Mouse (Mus musculus) cerebellum, adult 2 months (tissue): Measurements from ENCODE around the gene Gm20425. TPM values are rescaled to one million over a fixed set of nuclear protein-coding genes. Genes with fewer than 3 reads are reported as not detected.

Experiments used
- DNase-seq, 2 experiments: peaks; one replicate each; pipeline ENCODE4 v3.0.0; 2021
- H3K27ac ChIP-seq: fragments of 200-500 bp; 2 replicates; pipeline ENCODE4 v1.5.1; 2012; ENCODE audit warnings: low read length, control low read depth, inconsistent platforms; ENCODE audit not compliant: insufficient read depth
- H3K27me3 ChIP-seq: fragments of 200-500 bp; 2 replicates; pipeline ENCODE4 v1.6.1; 2012; ENCODE audit warnings: inconsistent platforms, mild to moderate bottlenecking, low read length, moderate library complexity; ENCODE audit not compliant: control insufficient read depth, insufficient read depth
- H3K4me1 ChIP-seq: fragments of 200-500 bp; 2 replicates; pipeline ENCODE4 v1.6.1; 2011; ENCODE audit warnings: low read length; ENCODE audit not compliant: control insufficient read depth, insufficient read depth
- H3K4me3 ChIP-seq: fragments of 200-500 bp; replicated peaks from 2 replicates; pipeline ENCODE3; 2011; ENCODE audit warnings: mild to moderate bottlenecking, low read depth, low read length, control low read depth; ENCODE audit not compliant: insufficient read depth
- CTCF ChIP-seq: fragments of 200-500 bp; IDR thresholded peaks from 2 replicates; pipeline ENCODE4 v1.5.1; 2011; ENCODE audit warnings: low read depth, mild to moderate bottlenecking, control low read depth, low read length, moderate library complexity, borderline replicate concordance; ENCODE audit not compliant: insufficient read depth
- POLR2A ChIP-seq: fragments of 200-500 bp; IDR thresholded peaks from 2 replicates; pipeline ENCODE4 v1.6.1; 2011; ENCODE audit warnings: low read length, control low read depth, borderline replicate concordance; ENCODE audit not compliant: insufficient read depth
- WGBS: fragments of 180-500 bp; shearing (Covaris S2); methylation state at CpG from one replicate; pipeline ENCODE4 v1.1.7; 2018; 5-methylcytosine and 5-hydroxymethylcytosine counted together
- polyA plus RNA-seq: library from polyadenylated mRNA; depleted of rRNA; stranded (reverse); fragments of >200 nt; gene quantifications from 2 replicates; pipeline ENCODE4 v1.2.3, GENCODE M21; 2012; rRNA removed

Gm20425 gene
- polyA plus RNA-seq, 1 experiment, result 0.39 TPM

GRCm38 (mm10) chr9:103146703-103147102, 83.4 kb downstream of the Gm20425 start:
- H3K27me3 ChIP-seq, result no peaks in the 10 kb centered on the region
- H3K4me3 ChIP-seq, result no peak overlapping the region
- no peak overlapping the region for H3K27ac ChIP-seq
- peaks cover 20% of the 10 kb centered on the region for H3K4me1 ChIP-seq
- no peak for DNase-seq
- TF ChIP-seq CTCF, result no peak
- TF ChIP-seq POLR2A, result no peak
- WGBS, result 49% methylated on average over 9 of the region's 9 CpGs

GRCm38 (mm10) chr9:103146257-103146656, 83.8 kb downstream of the Gm20425 start:
- Histone ChIP-seq H3K4me3 (no peak overlapping the region), H3K27ac (no peak overlapping the region), H3K4me1 (peaks cover 20% of the 10 kb centered on the region), H3K27me3 (no peaks in the 10 kb centered on the region)
- TF ChIP-seq CTCF (no peak), POLR2A (no peak)
- WGBS, result 45% methylated on average over 10 of the region's 10 CpGs
- no peak for DNase-seq

GRCm38 (mm10) chr9:103145351-103145750, 84.8 kb downstream of the Gm20425 start:
- no peaks in the 10 kb centered on the region for H3K27me3 ChIP-seq
- TF ChIP-seq POLR2A, result no peak
- no peak for TF ChIP-seq CTCF
- no peak for DNase-seq
- peaks cover 22% of the 10 kb centered on the region for H3K4me1 ChIP-seq
- no peak overlapping the region for H3K4me3 ChIP-seq
- no peak overlapping the region for H3K27ac ChIP-seq
- WGBS, result 38% methylated on average over 5 of the region's 5 CpGs

GRCm38 (mm10) chr9:103143881-103144280, 86.2 kb downstream of the Gm20425 start:
- H3K27ac ChIP-seq, result no peak overlapping the region
- DNase-seq, result no peak
- H3K27me3 ChIP-seq, result no peaks in the 10 kb centered on the region
- H3K4me1 ChIP-seq, result peaks cover 26% of the 10 kb centered on the region
- no peak overlapping the region for H3K4me3 ChIP-seq
- WGBS, result 26% methylated on average over 4 of the region's 4 CpGs
- TF ChIP-seq POLR2A, result no peak
- TF ChIP-seq CTCF, result no peak

DNA sequence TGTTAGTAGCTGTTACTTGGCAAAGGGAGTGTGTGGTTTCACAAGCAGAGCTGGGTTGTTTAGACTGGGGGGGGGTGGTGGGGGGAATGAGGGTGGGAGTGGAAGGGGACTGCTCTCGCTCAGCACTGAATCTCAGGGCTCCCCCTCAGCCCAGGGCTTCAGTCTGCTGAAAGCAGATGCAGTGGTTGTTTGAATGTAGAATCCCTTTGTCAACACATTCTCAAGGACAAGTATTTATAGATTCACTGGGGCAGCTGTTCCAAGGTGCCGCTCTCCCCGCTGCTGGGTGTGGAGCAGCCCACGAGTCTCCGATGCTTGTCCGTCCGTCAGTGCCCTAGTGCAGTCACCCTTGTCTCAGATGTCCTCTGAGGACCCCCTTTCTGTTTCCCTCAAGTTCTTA, 88.8 kb downstream of the Gm20425 start:
- Histone ChIP-seq H3K4me3 (no peak overlapping the region), H3K27ac (no peak overlapping the region), H3K27me3 (no peaks in the 10 kb centered on the region), H3K4me1 (peaks cover 38% of the 10 kb centered on the region)
- WGBS, result 89% methylated on average over 7 of the region's 7 CpGs
- TF ChIP-seq CTCF (no peak), POLR2A (no peak)
- no peak for DNase-seq

DNA sequence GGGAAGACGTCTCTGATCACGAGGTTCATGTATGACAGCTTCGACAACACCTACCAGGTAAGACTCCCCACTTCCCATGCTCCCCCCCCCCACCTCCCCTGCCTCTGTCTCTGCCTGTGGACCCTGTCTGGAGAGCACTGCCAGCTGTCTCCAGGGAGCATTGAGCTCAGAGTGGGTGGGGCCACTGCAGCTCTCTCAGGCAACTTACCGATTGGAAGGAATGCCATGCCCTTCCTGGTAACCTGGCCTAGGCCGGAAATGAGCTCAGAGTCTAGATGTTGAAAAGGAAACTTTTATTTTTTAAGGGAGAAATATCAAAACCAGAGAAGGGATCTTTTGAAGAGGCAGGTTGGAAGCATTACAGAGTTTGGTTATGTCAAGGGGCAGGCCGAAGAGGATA, 89.7 kb downstream of the Gm20425 start:
- no peak for DNase-seq
- H3K4me1 ChIP-seq, result peaks cover 38% of the 10 kb centered on the region
- 85% methylated on average over 6 of the region's 6 CpGs for WGBS
- no peak for TF ChIP-seq POLR2A
- TF ChIP-seq CTCF, result no peak
- H3K4me3 ChIP-seq, result no peak overlapping the region
- H3K27ac ChIP-seq, result no peak overlapping the region
- no peaks in the 10 kb centered on the region for H3K27me3 ChIP-seq

Other genes starting within 250 kb of the Gm20425 start
- gene Slco2a1, start 241.6 kb downstream of the Gm20425 start, polyA plus RNA-seq, result 3.6 and 5.3 TPM in 2 replicates
- 188 and 199 TPM in 2 replicates for gene Rab6b, start 118.5 kb downstream of the Gm20425 start, polyA plus RNA-seq
- gene Srprb, start 28.2 kb downstream of the Gm20425 start, polyA plus RNA-seq, result 48.8 and 51.5 TPM in 2 replicates
- gene Trf, start 137 bp upstream of the Gm20425 start, polyA plus RNA-seq, result 936 and 1,078 TPM in 2 replicates
- gene 1300017J02Rik, start 74.8 kb upstream of the Gm20425 start, polyA plus RNA-seq, result 0.69 and 0.71 TPM in 2 replicates
- 14.0 and 14.1 TPM in 2 replicates for gene Topbp1, start 74.9 kb upstream of the Gm20425 start, polyA plus RNA-seq
- 56.1 and 58.3 TPM in 2 replicates for gene Cdv3, start 135.5 kb upstream of the Gm20425 start, polyA plus RNA-seq